Mouse (Mus musculus) embryonic fibroblast, embryonic 13.5 days (primary cell): ENCODE data around the gene Plvap. TPM values are rescaled to one million over a fixed set of nuclear protein-coding genes. Genes with fewer than 3 reads are reported as not detected.

ENCODE experiments used
- H3K27ac ChIP-seq: 2 replicates; pipeline ENCODE4 v1.5.1; 2012; ENCODE audit warnings: low read length, control low read depth, inconsistent platforms; ENCODE audit not compliant: insufficient read depth
- H3K4me1 ChIP-seq: 2 replicates; pipeline ENCODE4 v1.6.1; 2011; ENCODE audit warnings: low read length; ENCODE audit not compliant: control insufficient read depth, insufficient read depth
- H3K4me3 ChIP-seq: 2 replicates; pipeline ENCODE4 v1.5.1; 2011; ENCODE audit warnings: mild to moderate bottlenecking, control low read depth, low read length; ENCODE audit not compliant: insufficient read depth
- CTCF ChIP-seq: IDR thresholded peaks from 2 replicates; pipeline ENCODE4 v1.5.1; 2011; ENCODE audit warnings: mild to moderate bottlenecking, control low read depth, low read length, moderate library complexity, borderline replicate concordance; ENCODE audit not compliant: insufficient read depth
- POLR2A ChIP-seq: IDR thresholded peaks from 2 replicates; pipeline ENCODE4 v1.6.1; 2011; ENCODE audit warnings: low read depth, mild to moderate bottlenecking, control low read depth, low read length, moderate library complexity
- polyA plus RNA-seq: library from polyadenylated mRNA; stranded (reverse); fragments of >200 nt; gene quantifications from 2 replicates; pipeline ENCODE4 v1.2.4, GENCODE M21; 2011; ENCODE audit warnings: low read depth; ENCODE audit not compliant: missing spikeins, insufficient read length

Plvap gene
- polyA plus RNA-seq: 0.33 and 0.44 TPM in 2 replicates

- Histone ChIP-seq H3K27ac (no peak within 1 kb of the TSS), H3K4me3 (no peak within 1 kb of the TSS), H3K4me1 (peaks cover 4% of the 10 kb centered on the region)
- TF ChIP-seq POLR2A (no peak), CTCF (no peak)
Observed at GRCm38 (mm10) chr8:71511644-71512043, at the start of gene Plvap. TSS of gene Plvap (minus strand) at chr8:71511752.

GRCm38 (mm10) chr8:71560765-71561164, 49.2 kb upstream of the Plvap start:
- Histone ChIP-seq H3K4me3 (no peak overlapping the region), H3K4me1 (no peaks in the 10 kb centered on the region), H3K27ac (no peak overlapping the region)
- no peak for TF ChIP-seq CTCF
- TF ChIP-seq POLR2A: no peak

GRCm38 (mm10) chr8:71560071-71560470, 48.5 kb upstream of the Plvap start:
- no peaks in the 10 kb centered on the region for H3K4me1 ChIP-seq

GRCm38 (mm10) chr8:71558958-71559690, 47.6 kb upstream of the Plvap start:
- TF ChIP-seq POLR2A (0 out of 2 replicates have a peak, but pooled peaks have one; percentile 13), CTCF (no peak)
- H3K4me3 ChIP-seq: peak overlapping the region; percentile 22

More at GRCm38 (mm10) chr8:71560071-71560470, 48.5 kb upstream of the Plvap start:
- H3K27ac ChIP-seq: no peak overlapping the region
- no peak overlapping the region for H3K4me3 ChIP-seq
- TF ChIP-seq POLR2A (no peak), CTCF (no peak)

GRCm38 (mm10) chr8:71558071-71558957, 46.8 kb upstream of the Plvap start, which contains the start of gene Tmem221:
TSS of gene Tmem221 (minus strand) at chr8:71558871.
- no peak for TF ChIP-seq POLR2A
- TF ChIP-seq CTCF: no peak
- no peaks in the 10 kb centered on the region for H3K4me1 ChIP-seq
- no peak within 1 kb of the TSS for H3K27ac ChIP-seq
- H3K4me3 ChIP-seq: peak within 1 kb of the TSS; percentile 22

More at GRCm38 (mm10) chr8:71558958-71559690, 47.6 kb upstream of the Plvap start:
- Histone ChIP-seq H3K27ac (no peak overlapping the region), H3K4me1 (no peaks in the 10 kb centered on the region)

- Histone ChIP-seq H3K27ac (no peak overlapping the region), H3K4me1 (no peaks in the 10 kb centered on the region), H3K4me3 (no peak overlapping the region)
- no peak for TF ChIP-seq CTCF
Observed at GRCm38 (mm10) chr8:71554644-71555043, 43.1 kb upstream of the Plvap start.

- TF ChIP-seq POLR2A: no peak
- TF ChIP-seq CTCF: no peak
- Histone ChIP-seq H3K4me3 (no peak overlapping the region), H3K27ac (no peak overlapping the region), H3K4me1 (no peaks in the 10 kb centered on the region)
Observed at GRCm38 (mm10) chr8:71554001-71554400, 42.4 kb upstream of the Plvap start.

GRCm38 (mm10) chr8:71552770-71553169, 41.2 kb upstream of the Plvap start:
- TF ChIP-seq CTCF (no peak), POLR2A (no peak)
- H3K27ac ChIP-seq: no peak overlapping the region
- H3K4me1 ChIP-seq: no peaks in the 10 kb centered on the region

GRCm38 (mm10) chr8:71550754-71551153, 39.2 kb upstream of the Plvap start:
- TF ChIP-seq POLR2A (no peak), CTCF (no peak)
- H3K4me1 ChIP-seq: no peaks in the 10 kb centered on the region
- no peak overlapping the region for H3K27ac ChIP-seq
- no peak overlapping the region for H3K4me3 ChIP-seq

More at GRCm38 (mm10) chr8:71552770-71553169, 41.2 kb upstream of the Plvap start:
- no peak overlapping the region for H3K4me3 ChIP-seq
